Mouse (Mus musculus) neural tube, embryonic 10.5 days (tissue): ENCODE data around the gene Hnrnpf.

Experiments used
- DNase-seq: peaks from one replicate; pipeline ENCODE4 v3.0.0-alpha.2; 2017; ENCODE audit warnings: low spot score; ENCODE audit errors: extremely low spot score

The Hnrnpf gene

DNA sequence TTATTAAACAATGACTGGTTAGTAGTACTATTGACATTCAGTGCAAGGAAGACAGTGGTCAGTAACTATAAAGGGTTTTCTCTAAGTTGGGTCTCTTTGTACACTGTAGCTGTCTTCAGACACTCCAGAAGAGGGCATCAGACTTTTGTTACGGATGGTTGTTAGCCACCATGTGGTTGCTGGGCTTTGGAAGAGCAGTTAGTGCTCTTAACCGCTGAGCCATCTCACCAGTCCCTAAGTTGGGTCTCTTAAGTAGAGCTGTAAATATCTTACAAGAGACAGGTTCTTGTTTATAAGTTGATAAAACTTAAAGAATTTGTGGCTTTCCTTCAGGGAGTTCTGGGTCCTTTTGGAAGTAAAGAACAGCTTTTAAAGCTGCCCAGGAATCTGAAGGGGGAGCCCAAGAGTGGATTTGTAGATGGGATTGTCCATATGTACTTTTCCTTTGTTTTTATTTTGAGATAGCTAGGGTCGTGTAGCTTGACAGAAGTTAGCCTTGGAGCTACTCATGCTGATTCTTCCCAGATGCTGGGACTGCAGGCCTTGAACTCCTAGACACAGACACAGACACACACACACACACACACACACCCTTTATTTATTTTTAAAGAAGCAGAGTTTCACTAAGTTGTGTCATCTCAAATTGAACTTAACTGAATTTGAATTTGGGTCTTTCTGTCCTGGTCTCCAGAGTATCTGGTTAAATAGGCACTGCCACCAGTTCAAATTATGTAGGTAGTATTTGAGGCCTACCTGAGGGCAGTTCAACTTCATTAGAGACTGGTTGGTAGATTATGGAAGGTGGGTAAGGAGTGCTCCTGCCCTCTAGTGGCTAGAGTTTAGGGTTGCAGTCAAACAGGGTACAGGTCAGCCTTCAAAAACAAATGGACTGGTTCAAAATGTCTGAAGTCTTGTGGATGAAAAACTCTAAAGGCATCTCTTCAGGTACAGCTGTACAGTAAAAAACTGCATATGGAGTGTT lies 20.8 kb downstream of the Hnrnpf start:
- no peak for DNase-seq

DNA sequence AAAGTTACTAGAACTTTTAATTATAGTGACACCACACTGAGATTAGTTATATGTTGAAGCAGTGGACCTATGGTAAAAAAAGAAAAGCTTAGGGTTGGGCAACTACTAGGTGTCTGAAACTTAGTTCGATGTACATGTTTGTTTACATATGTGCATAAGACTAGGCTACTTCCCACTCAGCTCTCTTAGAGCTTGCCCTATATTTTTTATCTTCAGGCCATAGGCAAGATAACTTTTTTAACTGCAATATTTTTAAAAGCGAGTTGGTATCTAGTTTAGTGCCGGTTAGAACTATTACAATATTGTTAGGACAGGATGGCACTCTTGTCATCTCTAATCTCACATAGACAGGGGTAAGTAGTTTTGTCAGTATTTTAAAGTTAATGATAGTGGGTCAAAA lies 21.9 kb downstream of the Hnrnpf start:
- DNase-seq = no peak

DNA sequence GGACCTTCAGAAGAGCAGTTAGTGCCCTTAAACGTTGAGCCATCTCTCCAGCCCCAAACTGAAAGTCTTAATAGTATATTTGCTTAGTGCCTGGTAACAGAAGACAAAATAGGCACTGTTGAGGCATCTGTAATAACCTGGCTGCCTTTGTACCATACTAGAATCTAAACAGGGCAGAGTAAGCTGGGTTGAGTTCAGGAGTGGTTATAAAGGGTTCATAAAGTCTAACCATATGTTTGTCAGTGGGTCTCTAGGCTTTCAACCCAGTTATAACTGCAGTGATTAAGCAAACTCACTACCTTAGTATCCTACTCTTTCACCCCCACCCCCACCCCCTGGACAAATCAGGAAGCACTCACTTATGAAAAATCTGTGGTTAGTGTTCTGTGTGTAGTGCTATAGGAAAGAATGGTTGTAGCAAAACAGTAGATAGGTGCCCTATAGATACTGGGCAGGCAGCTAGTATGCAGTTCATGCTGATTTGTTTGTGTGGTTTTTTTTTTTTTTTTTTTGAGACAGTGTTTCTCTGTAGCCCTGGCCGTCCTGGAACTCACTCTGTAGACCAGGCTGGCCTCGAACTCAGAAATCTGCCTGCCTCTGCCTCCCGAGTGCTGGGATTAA lies 26.9 kb downstream of the Hnrnpf start:
- no peak for DNase-seq

DNA sequence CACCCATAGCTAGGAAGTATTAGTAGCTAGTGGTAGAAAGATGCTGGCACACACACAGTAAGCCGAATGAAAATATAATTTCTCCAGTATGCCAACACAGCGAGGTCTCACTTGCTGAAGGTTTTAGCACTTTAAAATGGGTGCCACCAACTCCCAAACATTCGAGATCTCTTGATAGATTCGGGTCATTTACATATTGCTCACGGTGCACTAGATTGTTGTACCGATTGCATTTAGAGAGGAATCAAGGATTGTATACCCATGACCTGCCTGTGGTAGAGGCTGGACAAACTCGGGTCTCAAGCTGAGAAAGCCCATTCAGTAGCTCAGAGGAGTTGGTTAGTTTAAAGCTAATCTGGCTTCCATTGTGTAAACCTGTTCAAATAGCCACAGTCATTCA lies 27.8 kb downstream of the Hnrnpf start:
- no peak for DNase-seq

DNA sequence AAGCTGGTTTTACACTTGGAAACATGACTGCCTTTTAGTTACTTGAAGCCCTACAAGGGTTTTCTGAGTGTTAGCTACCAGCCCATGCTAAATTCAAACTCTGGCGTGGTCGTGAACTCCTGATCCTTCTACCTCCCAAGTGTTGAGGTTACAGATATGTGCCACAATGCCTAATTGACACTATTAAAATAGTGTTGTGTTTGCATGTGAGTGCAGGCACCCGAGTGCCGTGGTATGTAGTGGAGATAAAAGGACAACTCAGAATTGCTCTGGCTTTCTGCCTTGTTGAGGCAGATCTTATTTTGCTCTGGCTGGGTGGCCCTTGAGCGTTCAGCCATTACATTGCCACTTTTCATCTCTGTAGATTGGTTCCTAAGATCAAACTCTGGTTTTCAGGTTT lies 28.6 kb downstream of the Hnrnpf start:
- DNase-seq = no peak

DNA sequence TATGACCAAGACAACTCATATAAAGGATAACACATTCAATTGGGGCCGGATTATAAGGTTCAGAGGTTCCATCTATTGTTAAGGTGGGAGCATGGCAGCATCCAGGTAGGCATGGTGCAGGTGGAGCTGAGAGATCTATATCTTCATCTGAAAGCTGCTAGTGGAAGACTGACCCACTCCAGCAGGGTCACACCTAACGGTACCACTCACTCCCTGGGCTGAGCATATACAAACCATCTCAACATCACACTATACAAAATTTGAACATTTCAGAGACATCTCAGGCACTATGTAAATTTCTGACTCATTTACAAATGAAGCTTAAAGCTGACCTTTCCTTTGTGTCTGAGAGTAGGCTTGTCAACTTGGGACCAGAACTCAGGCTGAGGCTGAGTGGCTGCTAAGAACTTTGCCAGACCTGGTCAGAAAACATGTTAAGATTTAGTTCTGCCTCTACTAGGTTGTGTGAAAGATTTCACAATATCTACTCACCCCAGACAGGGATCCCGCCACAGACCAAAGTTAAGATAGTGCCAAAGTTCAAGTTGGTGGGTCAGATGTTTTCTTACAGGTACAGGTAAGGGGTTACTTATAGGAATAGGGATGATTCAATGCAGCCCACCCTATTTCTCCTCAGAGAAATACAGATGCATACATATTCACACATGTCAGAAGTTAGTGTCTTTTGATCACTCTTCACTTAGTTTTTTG lies 30.0 kb downstream of the Hnrnpf start:
- no peak for DNase-seq

DNA sequence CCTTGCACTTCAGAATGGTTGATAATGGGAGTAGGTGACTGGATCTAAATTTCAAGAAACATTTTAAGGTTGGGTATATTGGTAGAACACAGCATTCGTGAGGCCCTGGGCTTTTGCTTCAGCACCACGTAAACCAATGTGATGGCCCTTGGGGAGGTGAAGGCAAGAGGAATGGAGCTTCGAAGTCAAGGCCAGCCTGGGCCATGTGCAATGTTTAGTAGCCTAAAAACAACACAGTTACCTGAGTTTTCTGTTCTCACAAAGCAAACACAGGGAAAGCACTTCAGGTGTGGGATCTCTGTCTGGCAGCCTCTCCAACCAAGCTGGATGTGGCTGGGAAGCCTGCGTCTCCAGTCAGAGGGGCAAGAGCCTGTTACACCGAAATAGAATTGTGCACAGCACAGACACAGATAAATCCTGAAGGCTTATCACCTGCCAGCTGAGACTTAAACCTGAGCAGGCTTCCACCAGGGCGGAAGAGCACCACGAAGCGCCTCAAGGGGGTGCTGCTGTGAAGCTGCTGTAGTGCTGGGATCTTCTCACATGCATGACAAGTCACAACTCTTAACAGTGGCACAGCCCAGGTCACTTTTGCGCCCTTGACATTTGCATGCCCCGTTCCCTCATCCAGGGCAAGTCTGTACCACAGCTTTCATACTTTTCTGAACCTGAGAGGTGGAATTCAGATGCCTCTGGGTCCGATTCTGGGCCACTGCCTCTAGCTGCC lies 32.4 kb downstream of the Hnrnpf start:
- DNase-seq = no peak

DNA sequence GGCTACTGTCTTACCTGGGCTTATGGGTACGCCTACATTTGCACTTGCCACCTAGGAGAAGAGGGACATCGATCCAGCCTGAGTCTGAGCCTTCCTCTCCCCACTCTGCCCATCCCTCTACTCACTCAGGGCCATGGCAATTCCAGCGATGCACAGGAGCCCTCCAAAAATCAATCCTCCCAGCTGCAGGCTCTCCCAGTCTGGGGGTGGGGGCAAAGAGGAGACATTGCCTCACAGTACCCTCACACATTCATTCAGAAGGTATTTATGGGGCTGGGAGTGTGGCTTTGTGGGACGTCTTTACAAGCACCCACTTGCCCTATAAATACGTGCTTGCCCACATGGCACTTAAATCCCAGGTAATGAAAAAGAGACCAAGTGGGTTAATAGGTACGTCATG lies 34.2 kb downstream of the Hnrnpf start:
- DNase-seq = no peak

DNA sequence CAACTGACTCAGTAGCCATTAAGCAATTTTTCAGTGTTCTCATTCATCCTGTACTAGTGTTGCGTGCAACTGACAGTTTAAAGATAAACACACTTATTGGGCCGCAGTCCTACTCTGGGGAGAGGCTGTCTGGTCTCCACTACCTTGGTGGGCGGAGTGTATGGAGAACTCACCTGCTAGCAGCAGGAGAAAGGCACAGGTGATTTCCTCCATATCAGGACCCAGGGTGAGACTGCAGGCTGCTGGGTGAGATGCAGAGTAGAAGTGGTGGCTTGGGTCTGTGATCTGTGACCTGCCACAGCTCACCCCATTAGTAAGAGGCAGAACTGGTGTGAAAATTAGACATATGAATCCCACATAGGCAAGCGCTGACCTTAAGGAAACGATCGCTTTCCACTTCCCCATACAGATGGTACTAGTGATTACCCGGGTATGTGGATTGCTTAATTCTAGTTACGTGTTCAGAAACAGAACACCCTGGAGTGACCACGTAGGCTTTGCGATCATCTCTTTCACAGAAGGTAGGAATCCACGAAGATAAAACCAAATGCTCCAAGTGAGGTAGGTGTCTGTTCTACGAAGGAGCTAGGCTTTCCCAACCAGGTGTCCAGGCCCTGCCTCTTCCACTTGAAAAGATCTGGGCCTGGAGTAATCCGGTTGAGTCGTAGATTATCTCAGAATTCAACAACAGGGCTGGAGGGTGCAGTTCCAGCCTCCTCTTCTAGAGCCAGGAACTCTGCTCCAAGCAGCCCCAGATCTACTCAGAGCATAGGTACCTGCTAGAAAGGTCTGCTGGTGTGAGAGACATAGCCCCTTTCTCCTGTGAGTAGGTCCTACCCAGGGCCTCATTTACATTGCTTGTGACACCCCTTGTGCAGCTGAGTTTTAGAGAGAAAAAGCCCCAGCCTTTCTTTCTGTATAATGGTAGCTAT lies 35.8 kb downstream of the Hnrnpf start:
- DNase-seq = no peak

DNA sequence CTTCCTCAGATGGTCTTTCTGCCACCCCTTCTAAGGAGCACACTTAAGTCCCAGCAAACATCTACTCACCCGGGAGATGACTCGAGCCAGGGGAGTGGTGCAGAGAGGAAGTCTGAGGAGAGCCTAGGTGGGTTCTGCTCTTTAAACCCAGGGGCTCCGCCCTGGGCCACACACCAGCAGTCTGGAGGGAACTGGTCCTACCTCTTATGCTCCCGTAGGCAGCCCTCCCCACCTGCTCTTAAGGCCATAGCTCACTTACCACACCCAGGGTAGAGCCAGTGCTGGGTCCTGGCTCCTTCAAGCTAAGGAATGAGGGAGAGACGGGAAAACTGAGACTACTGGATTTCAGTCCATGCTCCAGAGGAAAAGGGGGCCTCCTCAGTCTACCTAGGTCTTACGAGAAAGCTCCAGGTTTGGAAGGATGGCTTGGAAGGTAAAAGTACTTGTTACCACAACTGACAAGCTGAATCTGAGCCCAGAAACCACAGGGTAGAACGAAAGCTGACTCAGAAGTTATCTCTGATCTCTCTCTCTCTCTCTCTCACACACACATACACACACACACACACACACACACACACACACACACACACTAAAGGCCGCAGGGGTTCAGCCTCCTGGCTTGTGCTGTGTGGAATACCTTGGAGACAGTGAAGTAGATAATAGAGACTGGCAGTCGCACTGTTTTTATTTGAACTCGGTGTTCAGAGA lies 37.3 kb downstream of the Hnrnpf start, which contains the start of gene Fxyd4:
Fxyd4 (minus strand) TSS at position 471 of the 711 bp plus-strand sequence.
- DNase-seq = no peak

DNA sequence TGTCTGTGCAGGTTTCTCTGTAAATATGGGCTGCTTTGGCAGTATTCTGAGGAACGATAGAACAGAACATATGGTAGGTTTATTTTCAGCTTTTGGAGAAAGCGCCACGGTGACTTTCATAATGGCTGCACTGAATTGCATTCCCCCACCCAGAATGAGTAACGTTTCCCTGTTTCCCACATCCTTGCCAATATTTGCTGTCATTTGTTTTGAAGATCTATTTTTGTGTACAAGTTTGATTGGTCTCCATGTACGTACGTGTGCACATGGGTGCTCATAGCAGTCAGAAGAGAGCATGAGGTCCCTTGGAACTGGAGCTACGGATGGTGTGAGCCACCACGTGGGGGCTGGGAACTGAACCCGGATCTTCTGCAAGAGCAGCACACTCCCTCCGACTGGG lies 38.8 kb downstream of the Hnrnpf start:
- no peak for DNase-seq

DNA sequence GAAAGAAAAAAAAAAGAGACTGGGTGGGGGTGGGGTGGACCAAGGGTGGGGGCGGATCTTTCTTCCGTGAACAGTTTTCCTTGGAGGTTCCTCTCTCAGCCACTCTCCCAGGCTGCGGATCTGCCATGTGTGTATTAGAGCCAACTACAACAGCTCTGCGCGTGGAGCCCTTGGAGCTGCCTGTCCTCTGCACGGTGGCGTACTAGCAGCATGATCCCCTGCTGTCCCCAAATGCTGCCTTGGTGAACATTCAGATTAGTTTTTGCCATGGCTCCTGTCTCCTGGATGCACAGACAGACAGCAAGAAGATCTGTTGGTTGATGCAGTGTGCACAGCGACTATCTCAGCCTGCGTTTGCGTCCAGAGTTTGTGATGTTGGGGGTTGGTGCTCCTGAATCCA lies 42.6 kb downstream of the Hnrnpf start:
- no peak for DNase-seq

DNA sequence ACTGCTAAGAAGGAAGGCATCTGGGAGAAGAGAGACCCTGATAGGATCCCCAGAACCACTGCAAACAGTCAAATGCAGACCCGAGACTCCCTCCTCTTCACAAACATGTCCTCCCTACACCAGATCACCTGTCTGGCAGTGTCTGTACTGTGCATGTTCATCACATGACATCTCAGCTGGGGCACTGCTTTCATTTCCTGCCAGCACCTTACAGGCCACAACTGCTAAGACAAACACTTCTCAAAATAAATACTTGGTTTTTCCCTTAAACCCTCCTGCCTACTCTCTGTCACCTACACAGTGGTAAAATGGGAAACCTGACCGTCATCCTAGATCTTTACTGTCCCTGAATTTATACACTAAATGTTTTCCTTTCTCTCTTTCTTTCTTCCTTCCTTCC lies 43.8 kb downstream of the Hnrnpf start:
- DNase-seq = no peak

DNA sequence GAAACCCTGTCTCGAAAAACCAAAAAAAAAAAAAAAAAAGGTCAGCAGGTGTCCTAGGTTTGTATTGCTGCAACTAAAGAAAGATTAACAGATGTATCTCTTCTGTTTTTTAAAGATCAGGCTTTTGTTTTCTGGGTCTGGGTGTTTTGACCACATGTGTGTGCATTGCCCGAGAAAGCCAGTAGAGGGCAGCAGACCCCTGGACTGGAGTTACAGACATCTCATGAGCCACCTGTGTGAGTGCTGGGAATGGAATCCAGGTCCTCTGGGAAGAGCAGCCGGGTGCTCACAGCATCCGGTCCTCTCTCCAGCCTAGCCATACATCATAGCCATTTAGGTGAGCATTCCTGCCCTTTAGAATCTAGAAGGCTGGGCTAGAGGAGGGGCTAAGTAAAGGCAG lies 52.2 kb downstream of the Hnrnpf start:
- no peak for DNase-seq

DNA sequence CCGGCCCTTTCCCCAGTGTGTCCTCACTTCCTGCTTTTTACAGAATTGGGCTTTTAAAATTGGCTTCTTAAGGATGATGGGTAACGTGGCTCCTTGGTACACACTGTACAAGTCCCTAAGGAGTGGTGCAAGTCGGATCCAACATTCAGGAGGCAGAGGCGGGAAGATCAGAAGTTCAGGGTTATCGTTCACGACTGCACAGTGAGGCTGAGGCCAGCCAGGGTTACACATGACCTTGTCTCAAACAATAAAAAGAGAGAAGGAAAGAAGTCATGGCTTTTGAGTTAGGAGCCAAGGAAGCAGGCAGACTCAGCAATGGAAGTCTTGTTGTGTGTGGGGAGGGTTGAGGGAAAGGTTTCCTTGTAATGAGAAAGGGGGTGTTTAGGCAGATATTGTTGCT lies 56.0 kb downstream of the Hnrnpf start:
- DNase-seq = no peak

DNA sequence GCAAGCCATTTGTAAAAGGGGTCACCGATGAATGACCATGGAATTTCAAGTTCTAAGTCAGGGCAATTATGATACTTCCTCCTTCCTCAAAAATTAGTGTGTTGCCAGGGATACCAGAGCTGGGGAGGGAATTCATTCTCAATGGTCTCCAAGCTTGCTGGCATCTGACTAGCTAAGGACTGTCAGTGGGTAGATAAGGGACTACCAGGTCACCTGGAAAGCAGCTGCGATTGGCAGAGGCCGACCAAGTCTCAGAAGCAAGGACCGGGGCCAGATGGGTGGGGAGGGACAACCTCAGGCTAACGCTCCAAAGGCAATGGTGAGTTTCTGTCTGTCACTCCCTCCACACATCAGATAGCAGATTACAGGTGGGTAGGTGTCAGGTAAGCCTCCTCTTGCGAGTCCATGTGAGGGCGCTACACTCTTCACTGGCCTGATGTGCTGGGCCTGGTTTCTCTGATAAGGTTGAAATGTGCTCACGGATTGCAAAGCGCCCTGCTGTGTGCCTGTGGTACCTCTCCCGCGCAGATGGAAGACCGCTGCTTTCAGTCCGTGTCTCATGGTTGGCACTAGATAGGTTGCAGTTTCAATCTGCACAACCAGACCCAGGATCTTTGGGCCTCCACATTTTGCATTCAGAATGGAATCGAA lies 56.9 kb downstream of the Hnrnpf start:
- DNase-seq = no peak

DNA sequence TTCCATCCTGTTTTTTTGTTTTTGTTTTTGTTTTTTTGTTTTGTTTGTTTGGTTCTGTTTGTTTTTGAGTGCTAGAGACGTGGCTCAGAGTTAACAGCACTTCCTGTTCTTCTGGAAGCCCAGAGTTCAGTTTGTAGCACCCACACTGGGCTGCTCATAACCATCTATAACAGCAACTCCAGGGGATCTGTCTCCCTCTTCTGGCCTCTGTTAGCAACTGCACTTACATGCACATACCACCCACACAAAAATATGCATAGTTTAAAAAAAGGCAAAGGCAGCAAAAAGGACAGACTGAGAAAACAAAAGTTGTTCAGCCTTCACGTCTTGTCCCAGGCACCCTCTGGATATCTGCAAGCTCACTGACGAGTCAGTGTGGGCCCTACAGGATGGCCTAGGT lies 63.1 kb downstream of the Hnrnpf start:
- DNase-seq = no peak

DNA sequence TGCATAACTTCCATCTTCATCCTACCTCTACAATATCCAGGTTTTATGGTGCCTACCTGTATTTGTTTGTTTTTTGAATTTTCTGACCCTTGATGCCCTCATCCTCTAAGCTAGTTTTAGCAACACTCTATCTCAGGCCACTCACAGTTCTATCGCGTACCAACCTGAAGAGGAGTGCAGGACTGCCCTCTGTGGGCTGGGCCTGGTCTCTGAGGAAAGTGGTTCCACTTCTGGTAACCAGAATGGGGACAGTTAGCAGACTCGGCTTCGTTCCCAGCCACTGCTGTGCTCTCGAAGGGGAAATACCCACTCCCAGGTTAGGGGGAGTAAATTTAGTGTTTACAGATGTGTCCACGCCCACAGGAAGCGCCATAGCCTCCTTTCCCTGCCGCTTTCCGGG lies 66.6 kb downstream of the Hnrnpf start:
- no peak for DNase-seq
